Mouse (Mus musculus) ovary, postnatal 14 days (tissue): ENCODE measurements at regions not wholly inside any gene's neighbourhood (a gene's known extent, or its start where the extent isn't known, plus 50 kb on each side); places are given as distances from the start of the nearest gene placed in this dataset.
A peak's percentile ranks its signal among the peaks of the same experiment; 100 is the strongest.
"Not testable (repeated sequence)": the region's sequence is repeated elsewhere in the genome, so short reads cannot be mapped to it uniquely, and the experiment has no call there.

Experiments
- DNase-seq: peaks from one replicate; pipeline ENCODE4 v3.0.0; 2022; ENCODE audit warnings: low spot score

GRCm38 (mm10) chr16:79312702-79313101 lies 221.8 kb upstream of the Tmprss15 start:
- no peak for DNase-seq

GRCm38 (mm10) chr16:79308541-79308940 lies 217.6 kb upstream of the Tmprss15 start:
- DNase-seq = no peak

- DNase-seq = not testable (repeated sequence)
Observed at GRCm38 (mm10) chr16:79296621-79297020, 205.7 kb upstream of the Tmprss15 start.

- DNase-seq = no peak
Observed at GRCm38 (mm10) chr16:79279006-79279405, 188.1 kb upstream of the Tmprss15 start.

GRCm38 (mm10) chr16:79256525-79256924 lies 165.6 kb upstream of the Tmprss15 start:
- no peak for DNase-seq

- DNase-seq = no peak
Observed at GRCm38 (mm10) chr16:79256084-79256483, 165.2 kb upstream of the Tmprss15 start.

- no peak for DNase-seq
Observed at GRCm38 (mm10) chr16:79240857-79241491, 150.1 kb upstream of the Tmprss15 start.

GRCm38 (mm10) chr16:79240191-79240590 lies 149.3 kb upstream of the Tmprss15 start:
- no peak for DNase-seq

- DNase-seq = no peak
Observed at GRCm38 (mm10) chr16:79191196-79191595, 100.3 kb upstream of the Tmprss15 start.

- DNase-seq = no peak
Observed at GRCm38 (mm10) chr16:79186471-79186870, 95.6 kb upstream of the Tmprss15 start.

- DNase-seq = no peak
Observed at GRCm38 (mm10) chr16:79182474-79182873, 91.6 kb upstream of the Tmprss15 start.

- no peak for DNase-seq
Observed at GRCm38 (mm10) chr16:79177299-79177999, 86.6 kb upstream of the Tmprss15 start.

GRCm38 (mm10) chr16:79176832-79177243 lies 85.9 kb upstream of the Tmprss15 start:
- no peak for DNase-seq

GRCm38 (mm10) chr16:79168193-79168592 lies 77.3 kb upstream of the Tmprss15 start:
- peak; percentile 50 for DNase-seq

GRCm38 (mm10) chr16:79142813-79143212 lies 51.9 kb upstream of the Tmprss15 start:
- DNase-seq = no peak
